Mouse (Mus musculus) lung, embryonic 16.5 days (tissue): ENCODE results near the gene Slc37a2. TPM values are rescaled to one million over a fixed set of nuclear protein-coding genes. Genes with fewer than 3 reads are reported as not detected.

Experiments used
- ATAC-seq: fragments of 200-750 bp; cut with Nextera tagmentation; 2 replicates; pipeline ENCODE4 v1.8.0; 2017; ENCODE audit warnings: low read depth, mild to moderate bottlenecking, moderate library complexity
- H3K27ac ChIP-seq: fragments of 300-500 bp; sonication (generic); 2 replicates; pipeline ENCODE4 v1.5.1; 2014; ENCODE audit warnings: mild to moderate bottlenecking, control low read depth, low read length
- H3K27me3 ChIP-seq: fragments of 300-500 bp; sonication (generic); 2 replicates; pipeline ENCODE4 v1.6.1; 2014; ENCODE audit warnings: low read depth, low read length, mixed read lengths; ENCODE audit not compliant: control insufficient read depth, insufficient read depth
- H3K36me3 ChIP-seq: fragments of 300-500 bp; sonication (generic); 2 replicates; pipeline ENCODE4 v1.6.1; 2014; ENCODE audit warnings: low read length; ENCODE audit not compliant: control insufficient read depth, insufficient read depth
- H3K4me1 ChIP-seq: fragments of 300-500 bp; sonication (generic); replicated peaks from 2 replicates; pipeline ENCODE4 v1.6.1; 2014; ENCODE audit warnings: low read length, mixed read lengths; ENCODE audit not compliant: control insufficient read depth, insufficient read depth
- H3K4me2 ChIP-seq: fragments of 300-500 bp; sonication (generic); 2 replicates; pipeline ENCODE4 v1.6.1; 2014; ENCODE audit warnings: low read depth, low read length, control low read depth
- H3K4me3 ChIP-seq: fragments of 300-500 bp; sonication (generic); 2 replicates; pipeline ENCODE4 v1.5.1; 2014; ENCODE audit warnings: mild to moderate bottlenecking, low read length, control low read depth
- H3K9ac ChIP-seq: fragments of 300-500 bp; sonication (generic); 2 replicates; pipeline ENCODE4 v1.6.1; 2014; ENCODE audit warnings: low read length, control low read depth
- H3K9me3 ChIP-seq: fragments of 300-500 bp; sonication (generic); 2 replicates; pipeline ENCODE4 v1.6.1; 2016; ENCODE audit warnings: low read length; ENCODE audit not compliant: control insufficient read depth
- WGBS: fragments of 180-500 bp; shearing (Covaris S2); extraction: QIAGEN DNeasy Blood & Tissue Kit; methylation state at CpG from one replicate; pipeline ENCODE4 v1.1.7; 2014; 5-methylcytosine and 5-hydroxymethylcytosine counted together
- polyA plus RNA-seq: library from polyadenylated mRNA; unstranded; fragments of >200 nt; fragmentation: Nextera tagmentation; extraction: Ambion mirVana; gene quantifications from 2 replicates; pipeline ENCODE4 v1.2.1, GENCODE M21; 2015

Gene Slc37a2
- polyA plus RNA-seq, 1 experiment from 2014 or later = 2.4 TPM

DNA sequence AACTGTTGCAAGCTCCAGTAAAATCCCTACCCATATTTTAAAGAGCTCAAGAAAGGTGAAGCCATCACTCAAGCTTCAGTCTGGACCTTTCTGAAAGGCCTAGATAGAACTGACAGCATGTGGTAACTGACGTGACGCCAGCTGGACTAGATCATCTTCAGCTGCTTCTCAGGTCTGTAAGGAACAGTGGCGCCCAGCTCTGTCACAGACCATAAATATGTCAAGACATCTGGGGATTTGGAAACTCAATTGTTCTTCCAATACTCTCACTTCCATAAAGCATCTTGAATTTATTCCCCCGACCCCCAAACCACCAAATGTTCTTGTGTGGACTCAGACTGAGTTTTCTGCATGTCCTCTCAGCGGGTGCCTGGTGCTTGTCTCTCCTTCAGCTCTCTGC is 55.1 kb downstream of the Slc37a2 start:
- Histone ChIP-seq H3K4me1 (no peaks in the 10 kb centered on the region), H3K9ac (no peak overlapping the region), H3K27ac (0 out of 2 replicates have a peak overlapping the region, but pooled peaks have one; percentile 33), H3K4me3 (no peak overlapping the region), H3K4me2 (no peak overlapping the region), H3K36me3 (no peaks in the 10 kb centered on the region), H3K9me3 (no peaks in the 10 kb centered on the region), H3K27me3 (no peaks in the 10 kb centered on the region)
- peak; percentile 89 for ATAC-seq
- WGBS = 48% methylated on average over 5 of the region's 5 CpGs

GRCm38 (mm10) chr9:37197067-37197466 is 58.5 kb downstream of the Slc37a2 start:
- Histone ChIP-seq H3K9ac (no peak overlapping the region), H3K27ac (no peak overlapping the region), H3K4me3 (no peak overlapping the region), H3K4me2 (no peak overlapping the region), H3K4me1 (no peaks in the 10 kb centered on the region), H3K27me3 (no peaks in the 10 kb centered on the region), H3K9me3 (no peaks in the 10 kb centered on the region), H3K36me3 (no peaks in the 10 kb centered on the region)
- no peak for ATAC-seq
- WGBS = 71% methylated on average over 4 of the region's 4 CpGs

DNA sequence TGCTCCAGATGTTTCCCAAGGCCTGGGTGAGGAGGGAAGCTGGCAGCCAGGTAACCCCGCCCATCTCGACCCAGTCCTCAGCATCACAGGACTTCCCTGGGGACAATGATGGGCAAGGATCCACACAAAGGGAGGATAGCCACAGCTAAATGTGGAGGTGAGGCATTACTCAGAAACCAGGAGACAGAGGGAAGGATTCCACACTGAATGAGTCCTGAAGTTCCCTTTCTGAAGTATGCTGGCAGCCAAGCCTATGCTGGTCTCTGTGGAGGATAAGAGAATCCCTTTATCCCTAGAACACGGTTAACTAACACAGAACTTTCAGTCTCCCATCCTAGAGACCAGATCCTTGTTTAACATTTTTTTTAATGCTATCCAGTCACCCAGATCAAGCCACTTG is 67.5 kb downstream of the Slc37a2 start:
- Histone ChIP-seq H3K4me3 (no peak overlapping the region), H3K9ac (no peak overlapping the region), H3K27ac (no peak overlapping the region), H3K4me2 (no peak overlapping the region), H3K4me1 (no peaks in the 10 kb centered on the region), H3K36me3 (no peaks in the 10 kb centered on the region), H3K9me3 (peaks cover 3% of the 10 kb centered on the region; the same call in 1 of the 2 replicates), H3K27me3 (no peaks in the 10 kb centered on the region)
- WGBS = 84% methylated on average over 3 of the region's 3 CpGs
- ATAC-seq = no peak

DNA sequence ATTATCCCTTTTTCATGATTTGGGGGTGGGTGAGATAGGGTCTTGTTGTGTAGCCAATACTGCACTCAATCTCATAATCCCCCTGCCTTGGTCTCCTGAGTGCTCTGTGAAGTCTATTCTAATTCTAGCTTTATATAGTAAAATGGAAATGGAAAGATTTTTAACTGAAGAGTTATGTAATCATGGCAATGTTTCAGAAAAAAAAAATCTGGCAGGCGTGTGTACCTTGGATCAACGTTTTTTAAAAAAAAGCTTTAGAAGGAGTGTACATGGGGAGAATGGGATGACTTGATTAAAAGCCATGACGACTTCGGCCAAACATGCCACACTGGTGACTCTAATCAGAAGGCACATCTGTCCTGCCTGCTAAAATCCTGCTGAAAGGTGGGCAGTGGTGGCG is 68.1 kb downstream of the Slc37a2 start:
- H3K4me1 ChIP-seq = no peaks in the 10 kb centered on the region

DNA sequence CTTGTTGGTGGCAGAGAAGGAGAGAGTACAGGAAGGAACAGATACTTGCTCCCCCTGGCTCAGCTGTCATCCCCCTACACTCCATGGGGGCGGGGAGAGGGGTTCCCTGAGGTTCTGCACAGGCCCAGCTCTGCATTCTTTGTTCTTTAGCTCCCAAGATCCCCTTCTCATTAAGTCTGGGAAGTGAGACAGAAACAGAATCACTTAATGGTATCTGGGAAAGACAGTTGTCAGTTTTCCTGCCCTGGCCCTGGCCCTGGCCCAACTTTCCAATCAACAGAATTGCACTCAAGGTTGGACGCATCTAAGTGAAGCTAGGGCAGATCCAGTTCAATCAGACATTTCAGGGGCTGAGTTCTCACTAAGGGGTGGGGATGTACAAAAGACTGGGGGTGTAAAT is 72.4 kb downstream of the Slc37a2 start:
- no peaks in the 10 kb centered on the region for H3K27me3 ChIP-seq
- no peak overlapping the region for H3K4me2 ChIP-seq
- H3K4me1 ChIP-seq = peaks cover 6% of the 10 kb centered on the region; the same call in 1 of the 2 replicates
- H3K9me3 ChIP-seq = no peaks in the 10 kb centered on the region
- no peak overlapping the region for H3K9ac ChIP-seq
- 72% methylated on average over 2 of the region's 2 CpGs for WGBS
- no peak overlapping the region for H3K27ac ChIP-seq
- no peak for ATAC-seq
- no peaks in the 10 kb centered on the region for H3K36me3 ChIP-seq
- no peak overlapping the region for H3K4me3 ChIP-seq

More for the DNA sequence above, 68.1 kb downstream of the Slc37a2 start:
- Histone ChIP-seq H3K9me3 (peaks cover 3% of the 10 kb centered on the region; the same call in 1 of the 2 replicates), H3K36me3 (no peaks in the 10 kb centered on the region), H3K9ac (no peak overlapping the region), H3K27ac (no peak overlapping the region), H3K4me3 (no peak overlapping the region), H3K4me2 (no peak overlapping the region), H3K27me3 (no peaks in the 10 kb centered on the region)
- ATAC-seq = no peak
- WGBS = 77% methylated on average over 5 of the region's 5 CpGs

- H3K4me3 ChIP-seq = no peak overlapping the region
- H3K4me2 ChIP-seq = no peak overlapping the region
- peaks cover 6% of the 10 kb centered on the region; the same call in 1 of the 2 replicates for H3K4me1 ChIP-seq
- 62% methylated on average over 5 of the region's 5 CpGs for WGBS
- no peak overlapping the region for H3K9ac ChIP-seq
- H3K27me3 ChIP-seq = no peaks in the 10 kb centered on the region
- no peak for ATAC-seq
- no peaks in the 10 kb centered on the region for H3K9me3 ChIP-seq
- H3K36me3 ChIP-seq = no peaks in the 10 kb centered on the region
- no peak overlapping the region for H3K27ac ChIP-seq
Measured at GRCm38 (mm10) chr9:37181596-37181995, 73.9 kb downstream of the Slc37a2 start.

DNA sequence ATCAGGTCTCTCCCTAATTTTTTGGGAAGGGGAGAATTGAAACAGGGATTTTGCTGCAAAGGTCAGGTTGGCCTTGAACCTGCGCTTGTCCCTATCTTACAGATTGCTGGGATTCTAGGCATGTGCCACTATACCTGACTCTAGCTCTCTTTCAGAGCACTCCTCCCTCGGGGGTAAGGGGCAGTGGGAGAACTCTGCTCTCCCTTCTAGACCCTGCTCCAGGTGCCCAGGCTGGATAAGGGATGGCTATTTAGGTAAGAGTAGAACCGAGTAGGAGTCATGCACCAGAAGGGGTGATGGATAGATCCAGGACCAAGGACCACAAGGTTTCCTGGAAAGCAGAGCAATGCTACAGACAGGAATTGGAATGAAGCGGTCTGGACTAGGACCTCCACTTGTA is 75.9 kb downstream of the Slc37a2 start:
- Histone ChIP-seq H3K4me1 (peaks cover 6% of the 10 kb centered on the region; the same call in 1 of the 2 replicates), H3K4me2 (no peak overlapping the region), H3K27me3 (no peaks in the 10 kb centered on the region), H3K27ac (no peak overlapping the region), H3K36me3 (no peaks in the 10 kb centered on the region), H3K9ac (no peak overlapping the region), H3K9me3 (no peaks in the 10 kb centered on the region), H3K4me3 (no peak overlapping the region)
- no peak for ATAC-seq
- WGBS = 85% methylated on average over 4 of the region's 4 CpGs

DNA sequence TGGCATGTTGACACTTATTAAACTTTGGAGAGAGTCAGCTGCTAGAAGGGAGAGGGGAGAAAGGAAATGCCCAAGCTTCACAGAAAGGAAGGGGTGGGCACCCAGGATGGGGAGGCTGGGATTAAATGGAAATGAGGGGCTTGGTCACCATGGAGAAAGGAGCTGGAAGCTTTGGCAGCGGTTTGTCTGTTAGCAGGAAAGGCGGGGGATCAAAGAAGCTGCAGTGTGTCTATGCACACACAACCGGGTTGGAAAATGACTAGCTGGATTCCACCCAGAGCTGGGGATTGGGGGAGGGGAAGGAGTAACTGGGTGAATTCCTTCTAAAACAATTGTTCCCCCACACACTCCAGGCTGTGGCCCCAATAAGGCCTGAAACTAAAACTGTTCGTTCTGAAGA is 76.6 kb downstream of the Slc37a2 start:
- 22% methylated on average over 4 of the region's 4 CpGs for WGBS
- no peak overlapping the region for H3K4me2 ChIP-seq
- no peaks in the 10 kb centered on the region for H3K27me3 ChIP-seq
- H3K9ac ChIP-seq = no peak overlapping the region
- no peaks in the 10 kb centered on the region for H3K9me3 ChIP-seq
- H3K4me1 ChIP-seq = peaks cover 6% of the 10 kb centered on the region; the same call in 1 of the 2 replicates
- H3K36me3 ChIP-seq = no peaks in the 10 kb centered on the region
- H3K27ac ChIP-seq = no peak overlapping the region
- no peak overlapping the region for H3K4me3 ChIP-seq
- ATAC-seq = no peak
